Mouse (Mus musculus): ENCODE data around the gene Slc4a10. TPM values are rescaled to one million over a fixed set of nuclear protein-coding genes. Genes with fewer than 3 reads are reported as not detected.
"Not testable (repeated sequence)": the region's sequence is repeated elsewhere in the genome, so short reads cannot be mapped to it uniquely, and the experiment has no call there.

Slc4a10 gene
- polyA plus RNA-seq (2016; fragmentation: Nextera tagmentation; extraction: Ambion mirVana), result 4.9 and 6.6 TPM in 2 replicates

GRCm38 (mm10) chr2:62046421-62046845 is at the start of gene Slc4a10:
Gene Slc4a10, plus strand, starts transcription at chr2:62046462.
- ATAC-seq (ENCODE audit: low FRiP score), result peak; percentile 49
- Histone ChIP-seq H3K36me3 (no peaks in the 10 kb centered on the region), H3K9me3 (replicated peaks) (no peaks in the 10 kb centered on the region), H3K4me2 (replicated peaks) (peak within 1 kb of the TSS; percentile 67), H3K27ac (peak within 1 kb of the TSS; percentile 86), H3K4me1 (peaks cover 8% of the 10 kb centered on the region), H3K9ac (peak within 1 kb of the TSS; percentile 63), H3K27me3 (no peaks in the 10 kb centered on the region), H3K4me3 (peak within 1 kb of the TSS; percentile 49)
- WGBS, result 16% methylated on average over 10 of the region's 10 CpGs

GRCm38 (mm10) chr2:62001251-62001650 is 45.0 kb upstream of the Slc4a10 start:
- H3K9ac ChIP-seq; H3K4me2 ChIP-seq (replicated peaks); ATAC-seq (ENCODE audit: low FRiP score); H3K4me1 ChIP-seq; H3K36me3 ChIP-seq; H3K9me3 ChIP-seq (replicated peaks); H3K4me3 ChIP-seq; H3K27me3 ChIP-seq; H3K27ac ChIP-seq: not testable (repeated sequence)
- 96% methylated on average over 6 of the region's 6 CpGs for WGBS

GRCm38 (mm10) chr2:62018209-62018608 is 28.1 kb upstream of the Slc4a10 start:
- no peaks in the 10 kb centered on the region for H3K27me3 ChIP-seq
- H3K36me3 ChIP-seq, result no peaks in the 10 kb centered on the region
- no peak for ATAC-seq (ENCODE audit: low FRiP score)
- H3K9me3 ChIP-seq (replicated peaks), result no peaks in the 10 kb centered on the region
- no peak overlapping the region for H3K4me3 ChIP-seq
- 54% methylated on average over 3 of the region's 3 CpGs for WGBS
- no peak overlapping the region for H3K9ac ChIP-seq
- H3K4me2 ChIP-seq (replicated peaks), result no peak overlapping the region
- no peak overlapping the region for H3K27ac ChIP-seq
- no peaks in the 10 kb centered on the region for H3K4me1 ChIP-seq

GRCm38 (mm10) chr2:62046861-62047503 is 720 bp downstream of the Slc4a10 start:
- 8% methylated on average over 10 of the region's 10 CpGs for WGBS
- no peaks in the 10 kb centered on the region for H3K27me3 ChIP-seq
- ATAC-seq (ENCODE audit: low FRiP score), result peak; percentile 47
- peaks cover 8% of the 10 kb centered on the region for H3K4me1 ChIP-seq
- peak overlapping the region; percentile 49 for H3K4me3 ChIP-seq
- H3K9ac ChIP-seq, result peak overlapping the region; percentile 63
- H3K9me3 ChIP-seq (replicated peaks), result no peaks in the 10 kb centered on the region
- H3K36me3 ChIP-seq, result no peaks in the 10 kb centered on the region
- peak overlapping the region; percentile 86 for H3K27ac ChIP-seq
- peak overlapping the region; percentile 67 for H3K4me2 ChIP-seq (replicated peaks)

GRCm38 (mm10) chr2:62047504-62048005 is 1.3 kb downstream of the Slc4a10 start:
- peaks cover 8% of the 10 kb centered on the region for H3K4me1 ChIP-seq
- H3K36me3 ChIP-seq, result no peaks in the 10 kb centered on the region
- 2% methylated on average over 14 of the region's 14 CpGs for WGBS
- peak; percentile 96 for ATAC-seq (ENCODE audit: low FRiP score)
- no peaks in the 10 kb centered on the region for H3K9me3 ChIP-seq (replicated peaks)
- peak overlapping the region; percentile 67 for H3K4me2 ChIP-seq (replicated peaks)
- H3K4me3 ChIP-seq, result peak overlapping the region; percentile 49
- H3K9ac ChIP-seq, result peak overlapping the region; percentile 63
- no peaks in the 10 kb centered on the region for H3K27me3 ChIP-seq
- H3K27ac ChIP-seq, result peak overlapping the region; percentile 86

GRCm38 (mm10) chr2:62048116-62048515 is 1.9 kb downstream of the Slc4a10 start:
- Histone ChIP-seq H3K27me3 (no peaks in the 10 kb centered on the region), H3K4me2 (replicated peaks) (peak overlapping the region; percentile 67), H3K4me3 (peak overlapping the region; percentile 49), H3K27ac (peak overlapping the region; percentile 86), H3K4me1 (peaks cover 8% of the 10 kb centered on the region), H3K9me3 (replicated peaks) (no peaks in the 10 kb centered on the region), H3K36me3 (no peaks in the 10 kb centered on the region), H3K9ac (peak overlapping the region; percentile 63; the same call in 1 of the 2 replicates)
- 31% methylated on average over 3 of the region's 3 CpGs for WGBS
- ATAC-seq (ENCODE audit: low FRiP score), result no peak

- Histone ChIP-seq H3K27me3 (no peaks in the 10 kb centered on the region), H3K9me3 (replicated peaks) (no peaks in the 10 kb centered on the region), H3K36me3 (no peaks in the 10 kb centered on the region), H3K4me1 (no peaks in the 10 kb centered on the region), H3K27ac (no peak overlapping the region), H3K4me3 (no peak overlapping the region), H3K9ac (no peak overlapping the region), H3K4me2 (replicated peaks) (no peak overlapping the region)
- no peak for ATAC-seq (ENCODE audit: low FRiP score)
Observed at GRCm38 (mm10) chr2:62076512-62076911, 30.2 kb downstream of the Slc4a10 start.

GRCm38 (mm10) chr2:62087566-62087965 is 41.3 kb downstream of the Slc4a10 start:
- no peak overlapping the region for H3K9ac ChIP-seq
- no peak overlapping the region for H3K4me3 ChIP-seq
- H3K36me3 ChIP-seq, result no peaks in the 10 kb centered on the region
- no peaks in the 10 kb centered on the region for H3K27me3 ChIP-seq
- no peak for ATAC-seq (ENCODE audit: low FRiP score)
- H3K4me1 ChIP-seq, result no peaks in the 10 kb centered on the region
- H3K9me3 ChIP-seq (replicated peaks), result no peaks in the 10 kb centered on the region
- H3K27ac ChIP-seq, result no peak overlapping the region
- 80% methylated on average over 3 of the region's 3 CpGs for WGBS
- no peak overlapping the region for H3K4me2 ChIP-seq (replicated peaks)

- Histone ChIP-seq H3K36me3 (no peaks in the 10 kb centered on the region), H3K27ac (no peak overlapping the region), H3K4me3 (no peak overlapping the region), H3K9ac (no peak overlapping the region), H3K4me2 (replicated peaks) (no peak overlapping the region), H3K27me3 (no peaks in the 10 kb centered on the region), H3K4me1 (no peaks in the 10 kb centered on the region), H3K9me3 (replicated peaks) (no peaks in the 10 kb centered on the region)
- ATAC-seq (ENCODE audit: low FRiP score), result no peak
- 63% methylated on average over 8 of the region's 8 CpGs for WGBS
Observed at GRCm38 (mm10) chr2:62088715-62089114, 42.5 kb downstream of the Slc4a10 start.

- WGBS, result 69% methylated on average over 9 of the region's 9 CpGs
- no peaks in the 10 kb centered on the region for H3K36me3 ChIP-seq
- no peaks in the 10 kb centered on the region for H3K9me3 ChIP-seq (replicated peaks)
- H3K4me2 ChIP-seq (replicated peaks), result no peak overlapping the region
- H3K27ac ChIP-seq, result no peak overlapping the region
- H3K4me1 ChIP-seq, result no peaks in the 10 kb centered on the region
- H3K4me3 ChIP-seq, result no peak overlapping the region
- no peaks in the 10 kb centered on the region for H3K27me3 ChIP-seq
- peak; percentile 52; the same call in 1 of the 2 replicates for ATAC-seq (ENCODE audit: low FRiP score)
- H3K9ac ChIP-seq, result no peak overlapping the region
Observed at GRCm38 (mm10) chr2:62089208-62089607, 42.9 kb downstream of the Slc4a10 start.

- H3K4me3 ChIP-seq, result no peak overlapping the region
- WGBS, result 70% methylated on average over 1 of the region's 1 CpGs
- H3K27ac ChIP-seq, result no peak overlapping the region
- H3K9me3 ChIP-seq (replicated peaks), result no peaks in the 10 kb centered on the region
- H3K9ac ChIP-seq, result no peak overlapping the region
- no peaks in the 10 kb centered on the region for H3K27me3 ChIP-seq
- no peak overlapping the region for H3K4me2 ChIP-seq (replicated peaks)
- no peaks in the 10 kb centered on the region for H3K36me3 ChIP-seq
- H3K4me1 ChIP-seq, result no peaks in the 10 kb centered on the region
- no peak for ATAC-seq (ENCODE audit: low FRiP score)
Observed at GRCm38 (mm10) chr2:62100526-62100925, 54.3 kb downstream of the Slc4a10 start.

- no peaks in the 10 kb centered on the region for H3K36me3 ChIP-seq
- no peak overlapping the region for H3K4me2 ChIP-seq (replicated peaks)
- no peaks in the 10 kb centered on the region for H3K27me3 ChIP-seq
- no peak overlapping the region for H3K4me3 ChIP-seq
- H3K27ac ChIP-seq, result no peak overlapping the region
- WGBS, result 86% methylated on average over 4 of the region's 4 CpGs
- no peaks in the 10 kb centered on the region for H3K4me1 ChIP-seq
- ATAC-seq (ENCODE audit: low FRiP score), result no peak
- H3K9me3 ChIP-seq (replicated peaks), result no peaks in the 10 kb centered on the region
- no peak overlapping the region for H3K9ac ChIP-seq
Observed at GRCm38 (mm10) chr2:62115346-62115745, 69.1 kb downstream of the Slc4a10 start.

- WGBS, result 86% methylated on average over 2 of the region's 2 CpGs
- ATAC-seq (ENCODE audit: low FRiP score), result no peak
- H3K27me3 ChIP-seq, result no peaks in the 10 kb centered on the region
- no peak overlapping the region for H3K4me3 ChIP-seq
- no peaks in the 10 kb centered on the region for H3K4me1 ChIP-seq
- no peak overlapping the region for H3K27ac ChIP-seq
- no peak overlapping the region for H3K4me2 ChIP-seq (replicated peaks)
- H3K36me3 ChIP-seq, result no peaks in the 10 kb centered on the region
- no peak overlapping the region for H3K9ac ChIP-seq
- no peaks in the 10 kb centered on the region for H3K9me3 ChIP-seq (replicated peaks)
Observed at GRCm38 (mm10) chr2:62129975-62130374, 83.7 kb downstream of the Slc4a10 start.
